Mouse (Mus musculus) heart, adult 18-20 months (tissue): ENCODE measurements around the gene D430042O09Rik. TPM values are rescaled to one million over a fixed set of nuclear protein-coding genes. Genes with fewer than 3 reads are reported as not detected.
A peak's percentile ranks its signal among the peaks of the same experiment; 100 is the strongest.

Experiments used
- DNase-seq, 2 experiments: peaks; one replicate each; pipeline ENCODE4 v3.0.0; 2021 to 2022; ENCODE audit warnings: mixed read lengths in 1 of 2
- total RNA-seq, 2 experiments: library from RNA; stranded (reverse); gene quantifications; 2 replicates each; pipeline ENCODE4 v1.2.3; 2021

Gene D430042O09Rik
- total RNA-seq, 2 experiments from 2014 or later = 7.9 to 11.9 TPM

GRCm38 (mm10) chr7:125808210-125808609, 100.5 kb downstream of the D430042O09Rik start:
- no peak for DNase-seq

- DNase-seq = no peak
These were observed 105.0 kb downstream of the D430042O09Rik start for GRCm38 (mm10) chr7:125812721-125813120.

- DNase-seq = no peak
These were observed 108.0 kb downstream of the D430042O09Rik start for GRCm38 (mm10) chr7:125815733-125816132.

GRCm38 (mm10) chr7:125818301-125818712, 110.6 kb downstream of the D430042O09Rik start:
- no peak for DNase-seq

- peak; percentile 18 to 24 for DNase-seq
These were observed 112.5 kb downstream of the D430042O09Rik start for GRCm38 (mm10) chr7:125820233-125820632.

GRCm38 (mm10) chr7:125826425-125826824, 118.7 kb downstream of the D430042O09Rik start:
- DNase-seq = no peak

- no peak for DNase-seq
These were observed 119.2 kb downstream of the D430042O09Rik start for GRCm38 (mm10) chr7:125826887-125827286.

- no peak for DNase-seq
These were observed 119.7 kb downstream of the D430042O09Rik start for GRCm38 (mm10) chr7:125827420-125827819.

- DNase-seq = no peak
These were observed 120.9 kb downstream of the D430042O09Rik start for GRCm38 (mm10) chr7:125828561-125828960.

DNA sequence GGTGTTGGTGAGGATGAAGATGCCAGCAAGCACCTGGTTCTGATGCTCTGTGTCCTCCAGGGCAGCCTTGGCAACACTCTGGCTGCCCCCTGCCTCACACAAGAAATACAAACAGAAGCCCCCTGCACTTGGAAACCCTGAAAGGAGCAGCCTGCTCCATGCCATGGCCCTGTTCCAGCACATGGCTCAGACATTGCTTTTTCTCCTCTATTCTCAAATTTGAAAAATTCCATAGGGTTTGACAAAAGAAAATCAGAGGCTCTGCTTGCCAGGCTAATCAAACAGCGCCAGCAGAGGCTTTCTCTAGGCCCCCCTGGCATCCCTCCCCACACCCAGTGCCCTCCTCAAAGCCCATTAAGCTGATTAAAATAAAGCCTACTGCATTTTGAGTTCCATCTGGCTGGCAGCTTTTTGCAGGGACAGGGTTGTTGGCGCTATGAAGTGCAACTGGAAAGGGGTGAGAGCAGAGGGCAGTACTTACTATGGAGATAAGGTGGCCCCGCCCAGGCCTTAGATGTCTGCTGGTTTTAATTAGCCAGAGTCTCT, 121.5 kb downstream of the D430042O09Rik start:
- DNase-seq = peak; percentile 45 to 54

DNA sequence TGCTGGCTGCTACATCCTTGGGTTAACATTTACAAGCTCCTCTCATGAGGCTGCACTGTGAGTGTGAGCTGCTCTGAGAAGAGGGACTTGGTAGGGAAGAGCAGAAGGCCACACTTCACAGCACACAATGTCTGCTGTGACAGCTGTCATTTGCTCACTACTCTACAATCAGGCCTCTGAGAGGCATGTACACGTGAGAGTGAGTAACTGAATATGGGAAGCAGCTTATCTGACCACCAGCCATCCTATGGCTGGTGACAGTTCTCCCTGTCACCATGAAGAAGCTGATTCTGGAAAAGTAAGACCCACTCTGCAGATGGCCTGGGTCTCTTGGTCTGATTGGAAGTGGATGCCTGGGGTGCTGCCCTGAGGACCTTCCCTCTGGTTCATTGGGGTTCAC, 125.1 kb downstream of the D430042O09Rik start:
- DNase-seq = no peak

GRCm38 (mm10) chr7:125833471-125833870, 125.8 kb downstream of the D430042O09Rik start:
- DNase-seq = no peak

DNA sequence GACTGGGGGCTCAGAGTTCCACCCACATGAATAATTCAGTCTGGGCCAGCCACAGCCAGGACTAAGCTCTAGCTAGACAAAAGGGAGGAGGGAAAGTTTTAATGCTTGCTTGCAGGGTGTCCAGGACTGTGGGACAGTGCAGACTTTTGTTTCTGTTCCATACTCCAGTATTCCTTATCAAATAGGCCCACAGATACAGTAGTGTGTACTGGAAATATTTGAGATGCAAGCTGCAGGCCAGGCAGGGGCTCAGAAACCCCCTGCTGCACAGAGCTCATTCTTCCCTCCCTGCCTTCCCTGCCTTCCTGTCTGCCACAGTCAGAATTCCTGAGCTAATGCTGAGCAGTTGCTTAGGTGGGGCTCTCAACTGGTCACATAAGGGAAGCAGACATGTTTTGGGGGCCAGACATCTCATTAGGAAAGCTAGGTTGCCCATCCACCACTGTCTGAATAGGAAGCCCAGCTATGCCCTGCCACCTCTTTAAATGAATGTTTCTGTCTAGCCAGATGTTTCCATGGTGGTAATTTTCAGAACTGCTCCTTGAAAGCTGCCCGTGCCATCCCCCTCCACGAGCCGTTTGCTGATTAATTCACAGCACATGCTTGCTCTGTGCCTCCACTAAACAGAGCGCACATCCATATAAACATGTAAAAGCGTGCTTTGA, 130.5 kb downstream of the D430042O09Rik start:
- DNase-seq = no peak

DNA sequence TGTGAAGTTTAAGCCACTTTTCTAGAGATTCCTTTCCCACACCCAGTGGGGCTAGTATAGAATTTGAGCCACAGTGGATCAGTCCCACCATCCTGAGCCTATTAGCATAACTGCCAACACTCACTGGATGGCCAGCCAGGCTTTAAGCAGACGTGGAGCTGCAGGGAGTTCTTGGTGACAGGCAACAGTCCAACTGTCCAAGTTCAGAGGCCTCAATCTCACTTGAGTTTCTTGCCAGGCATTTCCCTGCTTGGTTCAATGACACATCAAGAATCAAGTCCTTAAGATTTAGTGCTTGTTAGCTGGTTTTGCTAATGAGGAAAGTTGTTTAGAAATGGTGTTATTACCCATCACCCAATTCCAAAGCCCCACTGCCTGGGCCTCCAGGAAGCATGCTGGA, 137.9 kb downstream of the D430042O09Rik start:
- peak in 1 of 2 experiments; percentile 32 for DNase-seq

DNA sequence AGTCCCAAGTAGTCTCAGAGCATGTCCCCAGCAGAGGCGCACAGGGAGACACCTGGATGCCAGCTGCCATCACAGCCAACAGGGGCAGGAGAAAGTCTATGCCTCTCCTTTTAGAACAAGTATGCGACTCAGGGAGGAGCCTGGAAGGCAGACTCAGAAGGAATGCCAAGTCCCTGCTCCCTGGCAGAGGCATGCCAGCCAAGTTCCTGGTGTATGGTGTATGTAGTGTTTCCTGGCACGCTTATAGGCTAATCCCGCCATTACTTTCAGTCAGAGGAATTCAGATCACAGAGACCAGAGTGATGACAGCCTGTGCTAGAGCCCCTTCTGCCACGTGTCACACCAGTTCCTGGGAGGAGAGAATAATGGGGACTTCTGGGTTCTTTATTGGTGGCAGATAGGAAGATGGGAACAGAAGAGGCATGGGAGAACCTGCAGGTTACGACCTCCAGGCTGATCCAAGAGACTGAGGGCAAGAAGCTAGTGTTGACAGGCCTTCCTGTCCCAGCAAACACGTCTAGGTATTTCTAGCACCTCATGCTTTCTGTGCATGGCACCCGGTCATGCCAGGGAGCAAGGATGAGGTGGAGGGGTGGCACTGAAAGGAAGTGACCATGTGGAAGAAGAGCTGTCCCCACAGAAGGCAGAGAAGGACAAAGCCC, 139.3 kb downstream of the D430042O09Rik start:
- peak; percentile 45 to 64 for DNase-seq

DNA sequence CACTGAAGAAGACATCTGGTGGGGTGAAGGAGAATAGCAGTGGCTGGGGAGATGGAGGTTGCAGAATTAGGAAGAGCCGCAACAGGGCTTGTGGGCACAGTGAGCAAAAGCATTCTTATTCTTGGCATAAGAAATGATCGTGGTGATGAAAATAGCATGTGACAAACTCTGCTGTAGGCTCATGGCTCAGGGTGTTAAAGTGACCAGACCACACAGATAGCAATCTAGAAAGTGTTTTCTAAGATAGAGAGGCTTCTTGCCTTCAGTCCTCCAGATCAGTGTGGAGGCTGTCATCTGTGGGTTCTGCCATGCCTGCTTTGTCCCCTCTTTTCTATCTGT, 139.8 kb downstream of the D430042O09Rik start:
- no peak for DNase-seq

- DNase-seq = no peak
These were observed 151.9 kb downstream of the D430042O09Rik start for GRCm38 (mm10) chr7:125859564-125859963.

DNA sequence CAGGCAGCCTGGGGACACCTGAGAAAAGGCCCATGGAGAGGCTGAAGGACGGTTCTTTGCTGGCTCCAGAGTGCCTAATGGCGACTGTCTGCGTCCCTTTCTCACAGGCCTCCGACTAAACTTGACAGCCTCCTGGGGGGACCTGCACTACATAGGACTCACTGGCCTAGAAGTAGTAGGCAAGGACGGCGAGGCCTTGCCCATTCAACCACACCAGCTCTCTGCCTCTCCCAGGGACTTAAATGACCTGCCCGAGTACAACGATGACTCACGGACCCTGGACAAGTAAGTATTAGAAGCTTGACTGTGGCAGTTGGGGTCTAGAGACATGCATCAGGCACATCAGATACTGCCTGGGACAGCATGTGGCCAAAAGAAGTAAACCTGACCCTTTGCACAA, 152.7 kb downstream of the D430042O09Rik start:
- no peak for DNase-seq

GRCm38 (mm10) chr7:125864026-125864425, 156.3 kb downstream of the D430042O09Rik start:
- DNase-seq = no peak

- no peak for DNase-seq
These were observed 157.5 kb downstream of the D430042O09Rik start for GRCm38 (mm10) chr7:125865234-125865633.

GRCm38 (mm10) chr7:125868570-125868969, 160.9 kb downstream of the D430042O09Rik start:
- no peak for DNase-seq

DNA sequence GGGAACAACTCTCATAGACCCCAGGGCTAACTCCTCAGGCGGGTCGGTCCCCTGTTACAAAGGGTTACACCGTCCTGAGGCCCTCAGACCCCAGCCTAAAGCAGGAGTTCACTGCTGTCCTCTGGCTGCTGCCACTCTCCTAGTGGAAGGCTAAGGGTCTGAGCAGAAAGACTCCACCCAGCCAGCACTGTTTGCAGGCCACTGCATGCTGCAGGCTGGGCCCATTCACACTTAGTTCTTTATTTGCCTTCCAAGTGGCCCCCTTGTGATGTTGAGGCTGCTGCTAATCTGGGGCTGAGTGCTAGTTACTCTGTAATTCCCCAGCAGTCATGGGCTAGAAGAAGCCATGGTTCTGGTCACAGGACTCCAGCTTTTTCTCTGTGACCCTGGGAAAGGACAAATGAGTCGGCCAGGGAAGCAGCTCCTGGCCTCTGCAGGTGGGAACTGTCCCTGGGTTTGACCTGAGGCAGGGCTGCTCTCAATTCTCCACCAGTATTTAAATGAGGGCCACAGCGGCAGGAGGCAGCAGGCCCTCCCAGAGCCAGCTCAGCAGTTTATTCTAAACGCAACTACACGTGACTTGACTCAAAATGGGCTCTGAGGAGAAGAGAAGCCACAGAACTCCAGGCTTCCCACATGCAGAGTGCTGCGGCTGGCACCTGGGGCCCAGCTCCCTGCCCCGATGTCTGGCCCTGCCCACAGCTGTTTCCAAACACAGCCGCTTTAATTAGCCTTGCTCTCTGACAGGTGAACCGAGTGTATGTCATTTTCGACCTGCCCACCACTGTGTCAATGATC, 163.9 kb downstream of the D430042O09Rik start:
- DNase-seq = no peak

DNA sequence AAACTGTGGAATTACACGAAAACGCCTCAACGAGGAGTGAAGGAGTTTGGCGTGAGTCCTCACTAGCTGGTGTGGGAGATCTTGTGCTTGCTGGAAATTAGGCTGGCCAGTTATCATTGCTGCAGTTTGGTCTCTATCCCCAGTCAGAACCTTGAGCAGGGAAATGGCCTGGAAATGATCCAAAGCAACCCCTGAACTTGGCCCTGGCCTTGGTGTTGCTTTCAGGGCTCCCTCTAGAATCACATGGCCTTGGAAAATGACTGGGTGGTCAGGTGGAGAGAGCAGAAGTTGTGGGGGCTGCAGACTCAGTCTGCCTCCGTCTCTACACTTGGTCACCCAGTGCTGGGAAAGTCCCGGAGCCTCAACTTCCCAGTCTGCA, 164.5 kb downstream of the D430042O09Rik start:
- DNase-seq = no peak
